Mouse (Mus musculus) heart, embryonic 10.5 days (tissue): ENCODE measurements around the gene Tmco4. TPM values are rescaled to one million over a fixed set of nuclear protein-coding genes. Genes with fewer than 3 reads are reported as not detected.

Source experiments
- DNase-seq: peaks from one replicate; pipeline ENCODE4 v3.0.0-alpha.2; 2017; ENCODE audit warnings: low spot score
- H3K27ac ChIP-seq: fragments of 300-500 bp; sonication (generic); 2 replicates; pipeline ENCODE4 v1.5.1; 2016; ENCODE audit warnings: mild to moderate bottlenecking
- H3K27me3 ChIP-seq: fragments of 300-500 bp; sonication (generic); 2 replicates; pipeline ENCODE4 v1.6.1; 2016; ENCODE audit warnings: mild to moderate bottlenecking; ENCODE audit not compliant: poor library complexity, insufficient read depth, severe bottlenecking
- H3K36me3 ChIP-seq: fragments of 300-500 bp; sonication (generic); 2 replicates; pipeline ENCODE4 v1.6.1; 2016; ENCODE audit warnings: mild to moderate bottlenecking, moderate library complexity
- H3K4me1 ChIP-seq: fragments of 300-500 bp; sonication (generic); 2 replicates; pipeline ENCODE4 v1.6.1; 2016; ENCODE audit warnings: mild to moderate bottlenecking
- H3K4me3 ChIP-seq: fragments of 300-500 bp; sonication (generic); 2 replicates; pipeline ENCODE4 v1.5.1; 2016; ENCODE audit warnings: mild to moderate bottlenecking, moderate library complexity
- H3K9me3 ChIP-seq: fragments of 300-500 bp; sonication (generic); 2 replicates; pipeline ENCODE4 v1.6.1; 2016; ENCODE audit warnings: mild to moderate bottlenecking, moderate library complexity
- WGBS: fragments of 180-500 bp; shearing (Covaris S2); methylation state at CpG from one replicate; pipeline ENCODE4 v1.1.7; 2016; 5-methylcytosine and 5-hydroxymethylcytosine counted together
- polyA plus RNA-seq: library from polyadenylated mRNA; unstranded; fragments of >200 nt; fragmentation: Nextera tagmentation; extraction: Ambion mirVana; gene quantifications from 2 replicates; pipeline ENCODE4 v1.2.1, GENCODE M21; 2016

Gene Tmco4
- polyA plus RNA-seq, 1 experiment from 2014 or later: 3.4 TPM

GRCm38 (mm10) chr4:138980021-138980420, 7.3 kb downstream of the Tmco4 start:
- WGBS: 88% methylated on average over 8 of the region's 8 CpGs
- DNase-seq: no peak
- Histone ChIP-seq H3K27ac (no peak overlapping the region), H3K4me3 (no peak overlapping the region), H3K27me3 (no peaks in the 10 kb centered on the region), H3K9me3 (no peaks in the 10 kb centered on the region), H3K36me3 (no peaks in the 10 kb centered on the region), H3K4me1 (peaks cover 15% of the 10 kb centered on the region; the same call in 1 of the 2 replicates)

- WGBS: 24% methylated on average over 12 of the region's 12 CpGs
- Histone ChIP-seq H3K36me3 (no peaks in the 10 kb centered on the region), H3K4me3 (peak overlapping the region; percentile 24; the same call in 1 of the 2 replicates), H3K27me3 (no peaks in the 10 kb centered on the region), H3K4me1 (peaks cover 15% of the 10 kb centered on the region; the same call in 1 of the 2 replicates), H3K9me3 (no peaks in the 10 kb centered on the region), H3K27ac (no peak overlapping the region)
- no peak for DNase-seq
Measured at GRCm38 (mm10) chr4:138980771-138981420, 8.2 kb downstream of the Tmco4 start.

- DNase-seq: no peak
- H3K27me3 ChIP-seq: no peaks in the 10 kb centered on the region
- WGBS: 63% methylated on average over 3 of the region's 3 CpGs
Measured at GRCm38 (mm10) chr4:138983422-138983821, 10.7 kb downstream of the Tmco4 start.

GRCm38 (mm10) chr4:138984744-138985143, 12.1 kb downstream of the Tmco4 start:
- Histone ChIP-seq H3K27ac (no peak overlapping the region), H3K4me3 (no peak overlapping the region), H3K27me3 (no peaks in the 10 kb centered on the region), H3K36me3 (no peaks in the 10 kb centered on the region), H3K4me1 (peaks cover 9% of the 10 kb centered on the region), H3K9me3 (no peaks in the 10 kb centered on the region)
- no peak for DNase-seq
- 69% methylated on average over 7 of the region's 7 CpGs for WGBS

More at GRCm38 (mm10) chr4:138983422-138983821, 10.7 kb downstream of the Tmco4 start:
- H3K9me3 ChIP-seq: no peaks in the 10 kb centered on the region
- H3K27ac ChIP-seq: no peak overlapping the region; the same call in 1 of the 2 replicates
- H3K36me3 ChIP-seq: no peaks in the 10 kb centered on the region
- no peak overlapping the region for H3K4me3 ChIP-seq
- peaks cover 9% of the 10 kb centered on the region for H3K4me1 ChIP-seq

GRCm38 (mm10) chr4:138986280-138986679, 13.6 kb downstream of the Tmco4 start:
- H3K36me3 ChIP-seq: no peaks in the 10 kb centered on the region
- DNase-seq: no peak
- no peaks in the 10 kb centered on the region for H3K9me3 ChIP-seq
- no peak overlapping the region for H3K4me3 ChIP-seq
- no peak overlapping the region for H3K27ac ChIP-seq
- no peaks in the 10 kb centered on the region for H3K27me3 ChIP-seq
- H3K4me1 ChIP-seq: peaks cover 14% of the 10 kb centered on the region; the same call in 1 of the 2 replicates
- 61% methylated on average over 5 of the region's 5 CpGs for WGBS

- no peak overlapping the region for H3K27ac ChIP-seq
- H3K36me3 ChIP-seq: no peaks in the 10 kb centered on the region
- no peak for DNase-seq
- peaks cover 15% of the 10 kb centered on the region; the same call in 1 of the 2 replicates for H3K4me1 ChIP-seq
- H3K4me3 ChIP-seq: no peak overlapping the region
- no peaks in the 10 kb centered on the region for H3K27me3 ChIP-seq
- 67% methylated on average over 3 of the region's 3 CpGs for WGBS
- no peaks in the 10 kb centered on the region for H3K9me3 ChIP-seq
Measured at GRCm38 (mm10) chr4:138994389-138994788, 21.7 kb downstream of the Tmco4 start.

GRCm38 (mm10) chr4:138996410-138996809, 23.7 kb downstream of the Tmco4 start:
- H3K36me3 ChIP-seq: no peaks in the 10 kb centered on the region
- peaks cover 13% of the 10 kb centered on the region for H3K4me1 ChIP-seq
- no peaks in the 10 kb centered on the region for H3K9me3 ChIP-seq
- H3K27ac ChIP-seq: no peak overlapping the region
- no peak overlapping the region for H3K4me3 ChIP-seq
- no peaks in the 10 kb centered on the region for H3K27me3 ChIP-seq
- DNase-seq: no peak
- 72% methylated on average over 5 of the region's 5 CpGs for WGBS

GRCm38 (mm10) chr4:138997121-138997520, 24.4 kb downstream of the Tmco4 start:
- no peaks in the 10 kb centered on the region for H3K36me3 ChIP-seq
- H3K27me3 ChIP-seq: no peaks in the 10 kb centered on the region
- no peak for DNase-seq
- no peak overlapping the region for H3K4me3 ChIP-seq
- peaks cover 15% of the 10 kb centered on the region for H3K4me1 ChIP-seq
- no peak overlapping the region for H3K27ac ChIP-seq
- H3K9me3 ChIP-seq: no peaks in the 10 kb centered on the region
- 78% methylated on average over 4 of the region's 4 CpGs for WGBS

- H3K27ac ChIP-seq: no peak overlapping the region
- no peaks in the 10 kb centered on the region for H3K36me3 ChIP-seq
- H3K4me3 ChIP-seq: no peak overlapping the region
- peaks cover 15% of the 10 kb centered on the region for H3K4me1 ChIP-seq
- H3K27me3 ChIP-seq: no peaks in the 10 kb centered on the region
- H3K9me3 ChIP-seq: no peaks in the 10 kb centered on the region
- no peak for DNase-seq
- WGBS: 78% methylated on average over 11 of the region's 11 CpGs
Measured at GRCm38 (mm10) chr4:138998611-138999010, 25.9 kb downstream of the Tmco4 start.

GRCm38 (mm10) chr4:139001026-139001425, 28.3 kb downstream of the Tmco4 start:
- H3K36me3 ChIP-seq: no peaks in the 10 kb centered on the region
- peak overlapping the region; percentile 19 for H3K4me3 ChIP-seq

GRCm38 (mm10) chr4:139001433-139001832, 28.7 kb downstream of the Tmco4 start:
- Histone ChIP-seq H3K4me1 (peaks cover 15% of the 10 kb centered on the region), H3K27me3 (0 out of 2 replicates have a peak, but pooled peaks cover 3% of the 10 kb centered on the region), H3K4me3 (peak overlapping the region; percentile 19), H3K36me3 (no peaks in the 10 kb centered on the region), H3K27ac (no peak overlapping the region), H3K9me3 (no peaks in the 10 kb centered on the region)
- no peak for DNase-seq
- 20% methylated on average over 6 of the region's 6 CpGs for WGBS

More at GRCm38 (mm10) chr4:139001026-139001425, 28.3 kb downstream of the Tmco4 start:
- 0 out of 2 replicates have a peak, but pooled peaks cover 3% of the 10 kb centered on the region for H3K27me3 ChIP-seq
- no peaks in the 10 kb centered on the region for H3K9me3 ChIP-seq
- DNase-seq: no peak
- H3K4me1 ChIP-seq: peaks cover 15% of the 10 kb centered on the region
- WGBS: 50% methylated on average over 2 of the region's 2 CpGs
- H3K27ac ChIP-seq: no peak overlapping the region

- no peak overlapping the region for H3K27ac ChIP-seq
- H3K27me3 ChIP-seq: 0 out of 2 replicates have a peak, but pooled peaks cover 3% of the 10 kb centered on the region
- DNase-seq: no peak
- WGBS: 85% methylated on average over 8 of the region's 8 CpGs
- H3K4me1 ChIP-seq: peaks cover 15% of the 10 kb centered on the region; the same call in 1 of the 2 replicates
- H3K4me3 ChIP-seq: no peak overlapping the region
- H3K9me3 ChIP-seq: no peaks in the 10 kb centered on the region
- no peaks in the 10 kb centered on the region for H3K36me3 ChIP-seq
Measured at GRCm38 (mm10) chr4:139004067-139004466, 31.4 kb downstream of the Tmco4 start.

GRCm38 (mm10) chr4:139005214-139005613, 32.5 kb downstream of the Tmco4 start:
- no peak overlapping the region for H3K27ac ChIP-seq
- WGBS: 70% methylated on average over 6 of the region's 6 CpGs
- no peak for DNase-seq
- peaks cover 15% of the 10 kb centered on the region; the same call in 1 of the 2 replicates for H3K4me1 ChIP-seq
- H3K9me3 ChIP-seq: no peaks in the 10 kb centered on the region
- H3K36me3 ChIP-seq: no peaks in the 10 kb centered on the region
- no peak overlapping the region for H3K4me3 ChIP-seq
- 0 out of 2 replicates have a peak, but pooled peaks cover 3% of the 10 kb centered on the region for H3K27me3 ChIP-seq
